Mouse (Mus musculus) urinary bladder, postnatal 4 days (tissue): ENCODE data around the gene Utp3.
A peak's percentile ranks its signal among the peaks of the same experiment; 100 is the strongest.
"Not testable (repeated sequence)": the region's sequence is repeated elsewhere in the genome, so short reads cannot be mapped to it uniquely, and the experiment has no call there.

Source experiments
- DNase-seq, 2 experiments: peaks; one replicate each; pipeline ENCODE4 v3.0.0; 2021 to 2022; ENCODE audit warnings: low spot score in 2 of 2

The Utp3 gene

DNA sequence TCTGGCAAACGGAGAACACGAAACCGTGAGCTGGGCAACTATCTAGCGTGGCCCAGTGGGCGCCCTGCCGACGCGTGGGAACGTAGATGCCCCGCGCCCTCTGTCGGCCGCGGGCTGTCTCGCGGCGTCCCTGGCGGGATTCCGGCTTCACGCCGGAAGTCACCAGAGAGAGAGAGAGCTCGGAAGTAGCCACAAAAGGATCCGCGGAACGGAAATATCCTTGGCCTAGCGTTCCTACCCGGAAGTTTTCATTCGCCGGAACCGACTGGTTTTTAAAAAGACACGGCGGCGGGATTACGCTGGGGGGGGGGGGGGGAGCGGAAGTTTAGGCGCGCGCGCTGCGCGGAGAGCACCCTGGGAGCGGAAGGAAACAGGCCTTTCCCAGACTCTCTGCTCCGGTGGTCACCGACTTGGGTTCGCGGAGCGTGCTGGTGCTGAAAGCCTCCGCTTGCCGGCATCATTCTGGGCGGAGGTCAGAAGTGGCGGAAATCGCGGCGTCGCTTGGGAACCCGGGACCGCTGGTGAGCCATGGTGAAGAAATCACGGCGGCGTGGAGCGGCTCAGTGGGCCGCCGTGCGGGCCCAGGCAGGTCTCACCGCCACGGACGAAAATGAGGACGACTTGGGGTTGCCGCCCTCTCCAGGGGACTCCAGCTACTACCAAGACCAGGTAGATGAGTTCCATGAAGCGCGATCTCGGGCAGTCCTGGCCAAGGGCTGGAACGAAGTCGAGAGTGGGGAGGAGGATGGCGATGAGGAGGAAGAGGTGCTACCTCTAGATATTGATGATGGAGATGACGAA, at the start of gene Utp3:
Gene Utp3, plus strand, starts transcription at position 377 of the 801 bp plus-strand sequence.
- DNase-seq: peak; percentile 89 to 93

DNA sequence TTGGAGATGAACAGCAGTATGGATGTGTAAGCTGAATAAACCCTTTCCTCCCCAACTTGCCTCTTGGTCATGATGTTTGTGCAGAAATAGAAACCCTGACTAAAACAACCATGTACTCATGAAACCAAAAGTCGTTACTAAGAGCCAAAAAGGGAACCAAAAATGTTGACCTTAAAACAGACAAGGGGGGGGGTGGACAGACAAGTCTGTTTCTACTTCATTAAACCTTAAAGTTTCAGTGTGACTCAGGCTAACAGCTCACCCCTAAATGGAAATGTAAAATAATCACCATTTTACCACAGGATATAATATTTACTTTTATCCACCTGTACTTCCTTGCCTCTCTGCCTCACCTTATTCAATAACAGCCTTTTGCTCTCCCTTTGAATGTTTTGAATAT, 45.7 kb upstream of the Utp3 start:
- DNase-seq: no peak

DNA sequence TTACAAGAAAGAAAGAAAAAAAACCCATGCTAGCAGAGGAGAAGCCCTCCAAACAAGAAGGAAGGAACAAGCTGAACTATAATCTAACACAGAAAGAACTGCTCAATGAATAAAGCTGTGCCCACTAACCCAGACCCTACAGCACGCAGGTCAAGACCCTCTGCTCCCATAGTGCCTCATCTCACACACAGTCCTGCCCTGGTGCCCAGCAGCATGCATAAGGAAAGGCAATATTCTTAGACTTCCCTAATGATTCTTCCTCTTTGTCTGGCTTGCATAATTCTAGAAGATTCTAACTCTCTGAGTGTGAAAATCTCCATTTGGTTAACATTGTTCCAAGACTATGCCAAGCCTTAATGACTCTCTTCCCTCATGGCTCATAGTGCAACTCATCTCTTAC, 45.3 kb upstream of the Utp3 start:
- no peak for DNase-seq

DNA sequence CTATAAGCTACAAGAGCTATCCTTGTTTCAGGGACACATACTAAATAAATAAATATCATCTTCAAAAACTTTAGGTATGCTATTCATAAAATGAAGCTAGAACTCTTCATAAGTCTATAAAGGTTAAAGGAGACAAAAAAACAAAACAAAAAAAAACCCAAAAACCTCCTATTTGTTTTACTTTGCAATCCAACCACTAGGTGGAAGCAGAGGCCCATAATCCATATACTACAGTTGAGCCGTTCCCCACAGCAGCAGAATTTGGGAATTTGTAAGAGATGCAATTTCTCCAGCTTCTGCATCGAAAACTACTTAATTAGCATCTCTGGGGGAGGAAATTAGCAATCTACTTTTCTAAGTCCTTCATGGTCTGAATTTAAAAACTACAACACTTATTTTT, 35.0 kb upstream of the Utp3 start:
- no peak for DNase-seq

DNA sequence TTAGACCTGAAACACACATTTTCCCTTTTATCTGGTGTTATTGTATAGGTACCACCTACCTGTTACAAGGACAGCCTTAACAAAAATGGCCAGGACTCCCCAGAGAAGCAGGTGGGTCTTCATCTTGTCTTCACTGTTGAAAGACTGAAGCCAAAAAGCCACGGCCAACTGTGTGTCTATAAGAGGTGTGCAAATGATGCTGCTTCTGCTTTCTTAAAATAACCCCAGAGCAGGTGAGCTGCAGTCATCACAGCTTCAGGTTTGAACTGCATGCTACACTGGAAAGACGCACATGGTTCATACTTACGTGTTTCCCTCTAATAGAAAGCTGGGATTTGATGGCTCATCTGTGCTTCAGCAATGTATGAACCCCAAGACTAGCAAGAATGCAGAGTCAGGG, 26.6 kb upstream of the Utp3 start, which contains the start of gene Jchain:
Gene Jchain, minus strand, starts transcription at position 235 of the 400 bp plus-strand sequence.
- no peak for DNase-seq

DNA sequence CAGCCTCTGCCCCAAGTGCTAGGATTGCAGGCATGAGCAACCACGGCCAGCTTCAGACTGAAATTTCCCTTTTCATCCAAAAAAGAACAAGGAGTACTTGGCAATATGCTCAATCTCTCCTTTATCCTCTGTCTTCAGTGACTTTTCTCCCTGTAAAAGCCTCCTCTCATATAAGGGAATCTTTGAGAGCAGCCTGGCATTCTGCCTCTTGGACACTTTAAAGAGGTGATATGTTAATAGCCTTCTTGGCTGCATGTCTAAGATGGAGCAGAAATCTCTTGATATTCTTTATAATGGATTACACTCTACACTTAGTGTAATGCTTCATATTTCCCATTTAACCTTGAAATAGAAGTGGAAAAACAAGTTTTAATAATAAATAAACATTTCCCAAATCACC, 23.4 kb upstream of the Utp3 start:
- DNase-seq: no peak

DNA sequence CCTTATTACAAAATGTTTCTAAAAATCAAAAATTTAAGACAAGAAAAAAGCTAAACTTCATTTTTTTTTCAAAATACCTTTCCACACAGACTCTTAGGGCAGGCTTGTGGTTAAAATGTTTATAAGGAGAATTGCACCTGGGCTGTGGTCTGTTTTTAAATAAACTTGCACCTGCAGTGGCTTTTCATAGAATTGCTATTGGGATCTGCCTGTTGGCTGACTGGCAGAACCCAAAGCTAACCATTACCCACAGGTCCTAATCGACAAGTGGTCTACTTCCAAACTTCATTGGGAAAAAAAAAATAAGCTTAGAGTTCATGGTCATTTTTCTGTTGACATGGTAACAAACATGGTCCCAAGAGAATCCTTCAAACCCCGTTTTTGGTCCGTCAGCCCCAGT, 19.6 kb upstream of the Utp3 start:
- DNase-seq: no peak

DNA sequence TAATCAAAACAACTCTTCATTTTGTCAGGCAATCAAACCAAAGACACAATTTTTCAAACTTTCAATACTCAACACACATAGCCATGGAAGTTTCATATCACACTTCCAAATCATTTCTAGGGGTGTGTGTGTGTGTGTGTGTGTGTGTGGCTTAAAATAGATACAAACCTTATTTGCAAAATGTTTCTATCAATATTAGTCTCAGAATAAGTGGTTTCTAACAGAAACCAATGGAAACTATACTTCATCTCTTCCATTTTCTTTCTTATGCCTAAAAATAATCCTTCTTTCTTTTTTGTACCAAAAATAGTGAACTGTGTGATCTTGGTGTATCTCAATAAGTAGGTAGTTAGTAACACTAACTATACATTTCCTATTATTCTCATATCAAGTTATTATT, 13.4 kb upstream of the Utp3 start:
- no peak for DNase-seq

DNA sequence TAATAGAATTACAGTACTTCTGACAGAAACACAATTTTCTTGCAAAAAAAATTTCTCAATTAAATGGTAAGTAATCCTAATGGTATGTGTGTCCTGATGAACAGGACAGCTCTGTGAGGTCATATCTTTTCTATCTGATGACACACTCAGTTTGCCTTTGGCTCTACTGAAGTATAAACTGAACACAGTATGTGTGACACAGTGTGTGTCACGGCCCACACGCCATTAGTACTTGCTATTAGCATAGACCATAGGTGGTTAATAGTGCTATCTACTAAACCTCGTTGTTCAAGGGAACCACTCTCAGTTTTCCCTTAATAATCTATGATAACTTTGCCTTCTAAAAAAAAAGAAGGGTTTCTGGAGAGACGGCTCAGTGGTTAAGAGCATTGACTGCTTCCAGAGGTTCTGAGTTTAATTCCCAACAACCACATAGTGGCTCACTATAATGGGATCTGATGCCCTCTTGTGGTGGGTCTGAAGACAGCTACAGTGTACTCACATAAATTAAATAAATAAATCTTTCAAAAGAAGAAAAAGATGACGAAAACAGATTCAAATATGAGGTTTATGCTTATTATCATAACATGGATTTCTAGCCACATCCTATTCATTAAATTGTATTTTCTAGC, 11.5 kb upstream of the Utp3 start:
- DNase-seq: no peak

DNA sequence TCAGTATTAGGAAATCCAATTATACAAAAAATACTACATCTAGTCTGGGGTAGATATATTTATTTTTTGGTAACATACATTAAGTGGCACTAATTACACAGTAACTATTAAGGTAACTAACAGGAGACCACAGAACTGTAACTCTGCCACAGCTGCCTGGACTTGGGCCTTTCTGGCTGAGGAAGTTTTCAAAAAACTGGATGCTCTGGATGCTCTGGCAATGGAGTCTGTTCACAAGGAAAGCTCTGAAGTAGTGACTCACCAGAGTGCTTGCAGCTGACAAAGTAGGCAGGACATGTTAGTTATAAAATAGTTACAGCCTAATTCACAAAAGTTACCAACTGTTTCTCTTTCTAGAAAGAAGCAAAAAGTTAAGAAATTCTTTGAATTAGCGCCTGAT, 9.9 kb upstream of the Utp3 start:
- not testable (repeated sequence) for DNase-seq

DNA sequence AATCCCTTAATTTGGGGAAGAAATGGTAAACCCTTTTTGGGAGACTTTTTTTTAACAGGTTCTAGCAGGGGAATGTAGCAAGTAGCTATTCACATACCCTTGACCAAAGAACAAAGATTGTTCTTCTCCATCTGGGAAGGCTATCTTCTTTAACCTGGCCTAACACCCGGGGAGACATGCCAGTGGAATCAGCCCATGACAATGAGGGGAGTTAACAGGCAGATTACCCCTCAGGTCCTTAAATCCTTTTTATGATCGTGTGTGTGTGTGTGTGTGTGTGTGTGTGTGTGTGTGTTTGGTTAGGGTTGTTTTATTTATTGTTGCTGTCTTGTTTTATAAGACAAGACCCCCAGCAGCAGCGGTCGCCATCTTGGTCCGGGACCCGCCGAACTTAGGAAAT, 8.7 kb upstream of the Utp3 start:
- DNase-seq: no peak

DNA sequence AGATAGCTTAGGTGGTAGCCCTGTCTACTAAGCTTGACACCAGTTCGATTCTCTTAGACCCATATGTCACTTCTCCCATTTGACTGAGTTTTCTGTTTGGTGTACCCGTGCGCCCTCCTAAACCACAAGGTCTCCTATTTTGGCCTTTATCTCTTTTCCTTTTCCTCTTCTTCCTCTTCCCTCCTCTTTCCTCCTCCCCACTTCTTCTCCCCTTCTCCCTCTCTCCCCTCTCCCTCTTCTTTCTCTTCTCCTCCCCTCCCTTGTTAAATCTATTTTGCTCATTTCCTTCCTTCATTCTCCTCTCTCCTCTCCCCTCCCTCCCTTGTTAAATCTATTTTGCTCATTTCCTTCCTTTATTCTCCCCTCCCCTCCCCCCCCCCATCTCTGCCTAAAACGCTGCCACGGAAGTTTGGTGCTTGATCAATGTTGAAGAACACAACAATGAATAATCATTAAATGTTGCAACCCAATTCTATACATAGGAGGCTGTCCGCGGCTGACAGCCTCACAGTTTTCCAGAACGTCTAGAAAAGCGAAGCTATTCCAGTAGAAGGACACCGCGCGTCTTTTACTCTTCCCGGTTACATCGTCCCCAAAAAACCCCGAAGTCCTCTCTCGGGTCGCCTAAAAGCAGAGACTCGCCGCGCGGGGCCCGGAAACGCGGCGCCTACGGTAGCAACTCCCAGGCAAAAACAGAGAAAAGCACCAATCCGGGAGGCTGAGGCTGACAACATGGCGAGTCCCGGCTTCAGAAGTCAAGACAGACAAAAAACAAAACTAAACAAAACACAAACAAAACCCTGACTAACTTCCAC, 784 bp upstream of the Utp3 start:
- DNase-seq: no peak

DNA sequence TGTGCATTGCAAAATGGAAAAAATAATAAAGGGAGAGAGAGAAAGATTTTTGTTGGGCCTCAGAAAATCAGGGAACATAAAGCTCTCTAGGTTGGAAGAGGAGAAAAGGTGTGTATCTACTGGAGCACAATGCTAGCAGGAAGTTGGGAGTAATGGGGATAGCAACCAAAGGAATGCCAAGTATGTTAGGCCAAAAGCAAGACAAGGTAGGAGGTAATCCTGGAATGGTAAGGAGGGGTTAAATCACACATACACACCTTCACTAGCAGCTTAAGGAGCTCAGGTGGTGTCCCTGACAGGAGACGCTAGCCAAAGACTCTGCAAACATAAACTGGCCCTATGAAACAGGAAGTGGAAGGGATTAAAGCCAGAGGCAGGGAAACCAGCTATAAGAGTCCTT, 4.7 kb downstream of the Utp3 start:
- no peak for DNase-seq

DNA sequence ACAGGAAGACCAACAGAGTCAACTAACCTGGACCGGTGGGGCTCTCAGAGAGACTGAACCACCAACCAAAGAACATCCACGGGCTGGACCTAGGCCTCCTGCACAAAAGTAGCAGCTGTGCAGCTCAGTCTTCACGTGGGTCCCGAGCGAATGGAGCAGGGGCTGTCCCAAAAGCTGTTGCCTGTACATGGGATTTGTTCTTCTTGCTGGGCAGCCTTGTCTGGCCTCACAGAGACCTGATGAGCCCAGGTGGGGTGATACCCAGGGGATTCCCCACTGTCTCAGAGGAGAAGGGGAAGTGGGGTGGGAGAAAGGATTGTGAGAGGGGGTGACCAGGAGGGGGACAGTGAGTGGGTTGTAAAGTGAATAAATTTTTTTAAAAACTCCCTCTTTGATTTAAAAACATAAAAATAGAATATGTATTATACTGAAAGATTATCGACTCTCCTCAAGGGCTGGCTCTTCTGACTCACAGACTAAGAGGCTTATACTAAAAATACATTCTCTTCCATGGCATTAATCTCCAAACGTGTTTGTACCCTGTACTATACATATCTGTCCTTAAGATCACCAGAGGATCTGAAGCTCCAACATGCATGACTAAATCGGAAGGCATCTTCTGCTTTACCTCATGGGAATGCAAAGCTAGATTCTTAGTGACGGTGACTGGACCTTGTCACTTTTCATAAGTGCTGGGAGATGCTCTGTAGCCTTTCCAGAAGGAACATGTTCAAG, 7.0 kb downstream of the Utp3 start:
- DNase-seq: no peak

DNA sequence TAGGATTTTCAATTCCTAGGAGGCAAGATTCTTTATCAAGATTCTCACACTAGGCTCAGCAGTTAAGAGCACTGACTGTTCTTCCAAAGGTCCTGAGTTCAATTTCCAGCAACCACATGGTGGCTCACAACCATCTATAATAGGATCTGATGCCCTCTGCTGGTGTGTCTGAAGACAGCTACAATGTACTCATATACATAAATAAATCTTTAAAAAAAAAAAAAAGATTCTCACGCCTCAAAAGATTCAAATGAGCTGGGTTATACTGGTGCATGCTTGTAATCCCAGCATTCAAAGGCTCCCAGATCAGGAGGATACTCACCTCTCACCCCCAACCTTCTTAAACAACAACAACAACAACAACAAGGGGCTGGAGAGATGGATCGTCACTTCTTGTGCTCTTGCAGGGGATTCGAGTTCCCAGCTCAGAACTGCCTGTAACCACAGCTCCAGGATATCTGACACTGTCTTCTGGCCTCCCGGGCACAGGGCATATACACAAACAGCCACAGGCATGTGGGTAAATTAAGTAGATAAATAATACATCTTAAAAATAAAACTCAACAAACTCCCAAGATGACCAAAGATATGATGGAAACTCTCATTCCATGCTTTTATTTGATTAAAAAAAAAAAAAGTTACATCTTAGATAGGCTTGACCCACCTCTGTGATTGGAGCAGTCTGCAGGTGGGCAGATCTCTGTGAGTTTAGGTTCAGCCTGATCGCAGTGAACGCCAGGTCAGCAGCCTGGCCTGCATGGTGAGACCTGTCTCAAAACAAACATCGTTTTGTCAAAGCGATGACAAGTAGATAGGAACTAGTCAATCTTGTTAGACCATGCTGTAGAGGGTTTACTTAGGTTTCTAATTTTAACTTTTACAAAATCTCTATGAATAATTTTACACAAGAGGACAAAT, 8.9 kb downstream of the Utp3 start:
- peak in 1 of 2 experiments; percentile 30 for DNase-seq

DNA sequence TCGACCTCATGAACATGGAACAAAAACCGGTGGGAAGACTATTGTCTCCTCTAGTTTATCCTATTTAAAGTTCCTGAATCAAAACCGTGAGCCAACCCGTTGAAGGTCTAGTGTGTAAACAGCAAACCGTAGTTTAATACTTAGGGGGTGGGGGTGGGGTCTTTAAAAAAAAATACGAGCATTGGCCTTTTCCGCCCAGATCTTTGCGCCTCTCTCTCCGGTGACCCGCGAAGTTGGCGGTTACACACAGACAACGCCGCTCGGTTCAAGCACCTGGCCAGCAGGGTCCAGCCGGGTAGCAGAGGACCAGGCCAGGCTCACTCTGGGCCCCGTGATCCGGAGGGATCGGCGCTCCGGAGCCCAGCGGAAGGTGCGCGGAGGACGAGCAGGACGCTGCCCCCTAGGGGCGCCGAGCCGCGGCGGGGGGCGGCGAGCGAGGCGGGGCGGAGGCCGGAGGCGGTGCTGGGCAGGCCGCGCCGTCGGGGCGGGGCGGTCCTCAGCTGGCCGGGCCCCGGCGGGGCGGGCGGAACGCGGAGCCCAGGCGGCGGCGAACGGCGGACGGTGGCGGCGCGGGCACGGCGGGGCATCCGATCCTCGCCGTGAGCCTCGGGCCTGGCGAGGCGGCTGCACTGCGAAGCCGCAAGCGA, 10.4 kb downstream of the Utp3 start, which contains the start of gene Rufy3:
Gene Rufy3, plus strand, starts transcription at position 540 of the 647 bp plus-strand sequence.
- peak; percentile 81 to 85 for DNase-seq

DNA sequence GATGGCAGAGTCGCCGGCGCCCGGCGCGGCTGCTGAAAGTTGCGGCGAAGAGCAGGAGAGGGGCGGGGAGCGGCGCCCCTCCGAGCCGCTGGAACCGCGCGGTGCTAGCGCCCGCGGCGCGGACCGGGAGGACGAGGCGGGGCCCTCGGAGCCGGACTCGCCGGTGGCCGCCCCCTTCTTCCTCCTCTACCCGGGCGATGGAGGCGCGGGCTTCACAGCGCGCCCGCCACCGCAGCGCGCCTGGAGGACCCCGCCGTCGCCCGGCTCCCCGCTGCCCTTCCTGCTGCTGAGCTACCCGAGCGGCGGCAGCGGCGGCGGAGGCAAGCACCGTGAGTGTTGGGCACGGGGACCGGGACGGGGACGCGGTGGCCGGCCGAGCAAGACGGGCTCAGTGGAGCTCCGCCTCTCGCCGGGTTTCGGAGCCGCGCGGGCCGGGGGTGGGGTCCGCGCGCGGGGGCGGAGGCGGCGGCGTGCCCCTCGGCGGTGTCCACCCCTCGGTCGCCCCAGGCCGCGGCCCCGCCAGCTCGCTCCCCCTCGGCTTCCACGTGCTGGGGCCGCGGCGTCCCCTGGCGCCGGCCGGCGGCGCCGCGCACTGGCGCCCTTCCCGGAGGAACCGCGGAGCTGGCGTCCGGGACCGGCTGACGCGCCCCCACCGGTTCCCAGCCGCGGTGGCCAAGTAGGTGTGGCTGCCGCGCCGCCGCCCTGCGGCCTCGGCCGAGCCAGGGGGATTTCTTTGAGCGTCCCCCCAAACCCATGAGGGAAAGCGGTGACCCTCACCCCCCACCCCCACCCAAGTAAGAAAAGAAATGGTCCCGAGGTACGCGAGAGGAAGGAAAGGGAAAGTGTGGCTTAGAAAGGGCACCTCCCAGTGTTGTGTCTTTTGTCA, 11.1 kb downstream of the Utp3 start:
- DNase-seq: peak; percentile 64 to 68

DNA sequence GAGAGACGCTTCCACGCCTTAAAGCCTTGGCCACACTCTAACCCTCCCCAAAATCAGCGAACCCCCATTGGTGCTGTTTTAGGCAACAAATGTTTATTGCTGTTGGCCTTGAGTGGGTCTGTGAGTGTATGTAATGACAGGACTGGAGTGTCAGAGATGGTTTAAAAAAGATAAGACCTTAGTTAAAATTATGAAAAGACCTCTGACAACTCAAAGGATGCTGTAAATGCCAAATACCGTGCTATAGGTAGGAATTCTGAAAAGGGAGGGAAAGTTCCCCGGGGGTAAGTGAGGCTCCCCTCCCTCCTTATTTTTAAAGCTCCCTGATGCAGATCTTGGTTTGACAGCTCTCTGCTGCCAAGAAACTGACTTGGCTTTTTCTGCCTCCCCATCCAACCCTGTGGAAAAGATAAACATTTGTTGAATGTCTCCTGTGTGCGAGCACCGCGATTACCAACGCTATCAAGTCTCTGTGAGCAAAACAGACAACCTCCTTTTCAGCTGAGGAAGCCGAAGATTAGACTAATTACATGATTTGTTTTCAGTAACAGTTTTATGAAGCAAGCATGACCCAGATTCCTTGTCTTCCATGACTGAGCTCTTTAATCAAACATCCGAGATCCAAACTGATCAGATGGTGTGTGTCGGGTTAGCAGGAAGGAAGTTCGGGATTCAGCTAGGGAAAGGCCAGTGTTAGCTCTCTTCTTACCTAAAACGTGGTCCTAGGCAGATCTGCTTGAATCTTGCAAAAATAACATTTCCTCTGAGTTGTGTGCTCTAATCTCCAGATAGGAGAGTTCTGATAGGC, 12.0 kb downstream of the Utp3 start:
- DNase-seq: no peak
